Mouse (Mus musculus): ENCODE data around the gene Tln2.

Gene Tln2

GRCm38 (mm10) chr9:67559603-67560002 lies at the start of gene Tln2:
Gene Tln2 (minus strand): TSS chr9:67559703.
- no peak for ATAC-seq (ENCODE audit: insufficient number of reproducible peaks, low FRiP score, low TSS enrichment)

- no peak for ATAC-seq (ENCODE audit: insufficient number of reproducible peaks, low FRiP score, low TSS enrichment)
Measured at GRCm38 (mm10) chr9:67609226-67609625, 49.7 kb upstream of the Tln2 start.

DNA sequence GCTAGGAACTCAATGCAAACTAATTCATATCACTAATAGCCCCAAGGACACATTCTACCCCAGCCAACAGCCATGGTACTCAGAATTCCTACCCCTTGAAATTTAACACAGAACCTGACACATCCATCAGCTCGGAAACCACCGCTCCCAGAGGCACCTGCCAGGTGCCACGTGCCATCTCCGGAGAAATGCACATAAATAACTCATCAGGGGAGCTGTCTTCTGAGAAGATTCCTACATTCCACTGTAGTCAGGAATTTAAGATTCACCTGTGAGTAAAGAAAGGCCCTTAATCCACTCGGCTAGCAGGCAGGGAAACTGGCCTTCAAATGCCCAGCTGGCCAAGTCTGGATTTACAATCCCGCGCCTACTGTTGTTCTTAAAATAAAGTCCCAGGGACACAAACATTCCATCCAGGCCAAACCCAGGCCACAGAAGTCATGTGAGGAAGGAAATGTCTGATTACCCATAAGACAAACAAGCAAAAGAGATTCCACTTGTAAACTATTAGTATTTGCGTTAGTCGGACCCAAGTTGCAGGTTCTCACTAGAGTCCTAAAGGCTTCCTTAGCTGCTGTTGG lies 48.4 kb upstream of the Tln2 start:
- ATAC-seq (ENCODE audit: insufficient number of reproducible peaks, low FRiP score, low TSS enrichment) = no peak

DNA sequence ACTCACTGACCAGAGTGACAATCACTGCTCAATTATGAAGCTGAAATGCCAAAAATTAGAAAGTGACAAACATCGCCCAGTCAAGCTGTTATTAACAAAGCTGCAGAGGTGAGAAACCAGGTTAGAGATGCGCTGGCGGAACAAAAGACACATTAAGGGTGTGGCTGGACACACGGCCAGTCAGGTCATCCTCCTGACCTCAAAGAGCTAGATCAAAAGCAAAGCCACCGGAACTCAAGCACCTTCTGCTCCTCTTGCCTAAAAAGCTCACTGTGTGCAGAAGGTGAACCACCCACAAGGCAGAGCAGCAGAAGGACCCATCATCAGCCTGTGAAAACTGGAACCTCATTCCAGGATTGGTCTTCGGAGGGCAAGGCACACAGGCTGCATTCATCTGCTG lies 47.8 kb upstream of the Tln2 start:
- ATAC-seq (ENCODE audit: insufficient number of reproducible peaks, low FRiP score, low TSS enrichment) = no peak

DNA sequence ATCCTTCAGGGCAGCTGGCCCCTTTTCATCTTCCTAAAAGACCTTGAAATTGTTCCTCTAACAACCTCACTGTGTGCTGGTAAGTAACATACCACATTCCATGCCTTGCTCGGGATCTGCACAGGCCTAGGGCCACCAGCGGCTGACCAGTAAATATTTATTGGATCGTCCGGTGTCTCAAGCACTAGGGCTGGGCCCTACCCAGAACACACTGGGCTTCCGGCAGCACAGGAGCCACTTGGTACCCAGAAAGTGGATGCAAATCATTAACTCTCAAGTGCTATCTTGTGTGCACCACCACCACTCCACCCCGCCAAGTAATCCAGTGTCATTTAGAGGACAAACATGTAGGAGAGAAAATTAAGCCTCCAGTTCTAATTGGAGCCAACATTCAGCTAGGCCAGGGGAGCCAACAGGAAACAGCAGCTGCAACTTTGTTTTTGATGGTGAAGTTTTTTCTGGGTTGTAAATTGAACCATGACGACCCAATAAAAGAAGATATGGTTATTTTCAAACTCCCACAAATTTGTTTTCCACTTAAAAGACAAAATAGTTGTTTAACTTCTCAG lies 46.4 kb upstream of the Tln2 start:
- ATAC-seq (ENCODE audit: insufficient number of reproducible peaks, low FRiP score, low TSS enrichment) = no peak

DNA sequence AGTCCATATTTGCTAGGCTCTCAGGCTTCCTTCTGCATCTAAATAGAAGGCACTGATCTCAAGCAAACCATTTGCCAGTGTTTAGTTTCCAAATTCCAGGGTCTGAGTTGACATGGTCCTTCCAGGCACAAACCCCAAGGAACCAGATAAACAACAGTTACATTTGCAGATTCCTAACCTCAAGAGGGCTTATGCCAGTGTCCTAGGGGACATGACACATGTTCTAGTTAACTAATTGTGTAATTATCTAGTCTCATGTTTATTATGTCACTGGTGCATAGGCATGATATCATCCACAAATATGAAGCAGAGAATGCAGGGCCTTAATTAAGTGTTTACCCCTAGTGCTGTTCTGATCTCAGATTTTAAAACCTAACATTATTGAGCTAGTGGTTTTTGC lies 45.4 kb upstream of the Tln2 start:
- ATAC-seq (ENCODE audit: insufficient number of reproducible peaks, low FRiP score, low TSS enrichment) = no peak

DNA sequence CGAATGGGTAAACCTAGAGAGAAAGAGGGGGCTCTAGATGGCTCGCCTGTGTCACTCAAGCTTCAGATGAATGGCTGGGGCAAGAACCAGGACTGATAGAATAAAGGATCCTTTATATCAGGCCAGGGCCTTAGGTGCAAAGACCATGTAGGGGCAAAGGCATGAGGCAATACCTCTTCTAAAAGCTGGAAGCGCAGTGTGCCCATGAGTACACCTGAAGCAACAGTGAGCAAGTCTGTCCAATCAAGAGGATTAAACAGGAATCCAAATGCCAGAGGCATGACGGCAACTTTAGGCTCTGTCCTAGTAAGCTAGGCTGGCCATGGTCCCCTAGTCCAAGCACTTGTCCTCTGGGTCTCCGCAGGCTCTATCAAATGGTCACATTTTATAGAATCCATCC lies 42.8 kb upstream of the Tln2 start:
- no peak for ATAC-seq (ENCODE audit: insufficient number of reproducible peaks, low FRiP score, low TSS enrichment)

DNA sequence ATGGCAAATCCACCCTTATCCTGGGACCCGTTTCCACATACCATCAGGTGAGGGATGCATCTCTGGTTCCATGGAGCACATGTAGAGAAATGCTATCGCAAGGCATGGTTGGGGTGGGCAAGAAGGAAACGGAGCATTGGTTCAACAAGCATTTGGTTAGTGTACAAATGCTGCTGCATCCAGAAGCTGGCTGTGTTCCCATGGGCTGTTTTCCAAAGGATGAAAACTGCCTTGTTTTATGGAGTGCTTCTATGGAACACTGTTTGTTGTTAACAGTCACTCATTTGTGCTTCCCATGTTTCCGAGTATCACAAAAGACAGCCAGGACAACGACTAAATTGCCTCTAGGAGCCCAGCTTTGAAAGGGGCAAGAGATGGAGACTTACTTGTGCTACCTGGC lies 35.7 kb upstream of the Tln2 start:
- ATAC-seq (ENCODE audit: insufficient number of reproducible peaks, low FRiP score, low TSS enrichment) = no peak

DNA sequence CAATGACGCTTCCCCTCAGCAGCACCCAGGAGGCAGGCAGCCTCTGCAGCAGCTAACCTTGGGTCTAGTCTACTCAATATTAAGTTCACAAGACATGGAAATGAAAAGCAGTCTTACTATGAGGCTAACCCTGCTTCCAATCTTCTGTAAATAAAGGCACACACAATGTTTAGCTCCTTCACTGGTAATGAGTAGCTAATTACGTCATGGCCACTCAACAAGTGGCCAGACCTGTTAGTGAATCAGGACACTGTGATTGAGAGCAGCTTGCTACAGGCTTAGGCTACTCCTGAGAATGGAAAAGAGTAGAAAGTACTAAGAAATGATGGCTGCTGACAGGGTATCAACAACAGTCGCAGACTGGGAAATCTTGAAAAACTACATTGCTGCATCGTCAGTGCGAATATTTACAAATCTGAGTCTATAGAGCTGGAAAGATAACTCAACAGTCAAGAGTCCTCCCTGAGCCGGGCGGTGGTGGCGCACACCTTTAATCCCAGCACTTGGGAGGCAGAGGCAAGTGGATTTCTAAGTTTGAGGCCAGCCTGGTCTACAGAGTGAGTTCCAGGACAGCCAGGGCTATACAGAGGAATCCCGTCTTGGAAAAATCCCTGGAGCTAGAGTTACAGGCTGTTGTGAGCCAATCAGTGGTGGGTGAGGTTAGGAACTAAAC lies 34.1 kb upstream of the Tln2 start:
- ATAC-seq (ENCODE audit: insufficient number of reproducible peaks, low FRiP score, low TSS enrichment) = no peak

DNA sequence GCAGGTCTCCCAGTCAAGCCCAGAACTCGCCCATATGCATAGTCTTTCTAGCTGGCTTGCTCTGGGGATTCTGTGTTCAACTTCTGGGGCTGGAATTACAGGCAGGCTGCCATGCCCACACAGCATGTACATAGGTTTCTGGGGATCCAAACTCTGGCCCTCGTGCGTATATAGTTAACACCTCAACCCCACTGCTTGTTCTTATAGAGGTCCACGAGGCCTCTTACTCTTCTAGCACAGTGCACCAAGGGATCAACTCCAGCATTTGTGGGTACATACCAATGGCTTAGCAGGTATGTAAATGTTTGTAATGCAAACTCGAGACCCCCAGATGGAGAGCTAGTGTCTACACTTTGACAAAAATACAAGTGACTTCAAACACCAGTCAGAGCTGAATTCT lies 33.2 kb upstream of the Tln2 start:
- no peak for ATAC-seq (ENCODE audit: insufficient number of reproducible peaks, low FRiP score, low TSS enrichment)

DNA sequence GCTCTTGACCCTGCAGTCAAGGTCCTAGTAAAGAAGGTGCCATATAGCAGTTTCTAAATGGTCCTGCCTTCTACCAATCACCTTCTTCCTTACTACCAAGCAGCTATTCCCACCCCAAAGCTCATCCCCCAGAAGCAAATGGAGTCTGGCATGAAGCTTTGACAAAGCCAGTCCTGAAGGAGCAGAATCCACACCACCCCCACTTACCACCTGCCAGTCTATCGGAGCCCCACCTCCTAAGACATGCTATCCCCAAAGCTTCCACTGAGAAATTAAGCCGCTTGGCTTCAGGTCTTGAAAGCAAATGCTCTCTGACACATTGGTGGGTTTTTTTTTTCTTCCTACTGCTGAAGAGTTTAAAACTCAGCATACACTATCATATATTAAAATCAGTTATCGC lies 27.6 kb upstream of the Tln2 start:
- no peak for ATAC-seq (ENCODE audit: insufficient number of reproducible peaks, low FRiP score, low TSS enrichment)

DNA sequence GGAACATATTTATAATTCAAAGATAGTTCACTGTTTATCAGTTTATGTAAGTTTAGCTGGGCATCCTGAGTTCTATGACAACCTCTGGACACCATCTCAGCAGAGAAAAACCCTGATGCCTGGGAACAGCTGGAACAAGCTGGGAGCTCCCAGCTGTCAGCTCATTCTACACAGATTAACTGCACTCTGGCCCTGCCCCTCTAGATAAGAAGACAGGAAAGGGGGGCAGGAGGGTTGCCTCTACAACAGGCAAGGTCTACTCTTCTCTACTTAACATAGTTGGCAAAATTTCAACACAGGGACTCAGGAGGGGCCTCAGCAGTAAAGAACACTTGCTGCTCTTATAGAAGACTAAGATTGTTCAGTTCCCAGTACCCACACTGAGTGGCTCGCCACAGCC lies 27.0 kb upstream of the Tln2 start:
- no peak for ATAC-seq (ENCODE audit: insufficient number of reproducible peaks, low FRiP score, low TSS enrichment)

DNA sequence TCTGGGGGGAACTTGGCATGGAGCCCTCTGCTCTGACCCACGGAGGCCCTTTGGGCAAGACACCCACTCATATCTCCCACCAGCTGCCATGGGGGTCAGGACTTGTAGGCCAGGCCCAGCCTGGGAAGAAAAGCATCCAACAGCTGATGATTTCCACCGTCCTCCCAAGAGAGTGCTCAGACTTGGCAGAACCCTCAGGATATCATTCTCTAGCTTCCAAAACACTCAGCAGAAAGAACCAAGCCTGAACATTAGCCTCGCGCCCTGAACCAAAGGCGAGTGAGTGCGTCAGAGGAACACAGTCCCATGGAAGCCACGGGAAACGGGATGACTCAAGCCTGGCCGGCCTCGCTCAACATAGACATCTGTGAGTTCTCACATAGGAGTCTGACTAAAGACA lies 25.4 kb upstream of the Tln2 start:
- ATAC-seq (ENCODE audit: insufficient number of reproducible peaks, low FRiP score, low TSS enrichment) = no peak

- no peak for ATAC-seq (ENCODE audit: insufficient number of reproducible peaks, low FRiP score, low TSS enrichment)
Measured at GRCm38 (mm10) chr9:67581581-67582280, 22.2 kb upstream of the Tln2 start.

DNA sequence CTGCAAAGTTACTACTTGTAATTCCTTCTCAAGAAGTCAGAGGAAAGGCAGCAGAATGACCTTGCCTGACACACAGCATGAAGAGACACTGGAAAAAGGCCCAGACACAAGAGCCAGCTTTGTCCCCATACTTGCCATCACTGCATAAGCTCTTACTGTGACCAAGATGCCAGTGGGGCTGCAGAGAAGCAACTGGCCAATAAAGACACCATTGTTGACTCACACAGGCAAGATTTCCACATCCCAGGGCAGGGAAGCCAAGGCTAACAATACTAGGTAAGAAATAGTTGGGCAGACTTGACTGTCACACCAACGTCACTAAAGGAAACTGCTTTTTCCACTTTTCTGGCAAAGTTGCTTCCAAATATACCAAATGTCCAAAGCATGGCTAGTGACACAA lies 20.0 kb upstream of the Tln2 start:
- no peak for ATAC-seq (ENCODE audit: insufficient number of reproducible peaks, low FRiP score, low TSS enrichment)

DNA sequence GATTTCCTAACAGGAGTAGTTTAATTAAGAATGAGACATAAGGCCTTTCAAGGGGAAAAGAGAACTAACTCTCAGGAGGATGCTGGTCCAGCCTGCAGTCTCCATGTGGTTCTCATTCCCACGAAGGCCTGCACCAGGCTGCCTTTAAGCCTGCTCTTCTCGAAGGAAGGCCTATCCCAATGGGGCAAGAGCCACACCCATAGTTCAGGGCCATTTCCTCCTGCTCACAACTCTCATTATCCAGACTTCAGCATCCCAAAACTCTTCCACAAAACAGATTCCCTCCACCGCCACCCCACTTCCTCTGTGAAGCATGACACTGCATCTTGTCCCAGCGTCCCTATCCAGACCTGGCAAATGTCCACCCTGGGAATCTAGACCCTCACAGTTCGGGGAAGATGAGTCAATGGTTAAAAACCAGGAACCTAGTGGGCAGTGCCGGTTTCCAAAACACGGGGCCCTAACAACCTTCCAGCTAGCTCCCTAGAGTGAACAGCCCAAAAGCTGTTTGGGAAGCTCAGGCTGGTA lies 15.3 kb upstream of the Tln2 start:
- ATAC-seq (ENCODE audit: insufficient number of reproducible peaks, low FRiP score, low TSS enrichment) = no peak

GRCm38 (mm10) chr9:67573683-67573979 lies 14.1 kb upstream of the Tln2 start:
- ATAC-seq (ENCODE audit: insufficient number of reproducible peaks, low FRiP score, low TSS enrichment) = no peak

DNA sequence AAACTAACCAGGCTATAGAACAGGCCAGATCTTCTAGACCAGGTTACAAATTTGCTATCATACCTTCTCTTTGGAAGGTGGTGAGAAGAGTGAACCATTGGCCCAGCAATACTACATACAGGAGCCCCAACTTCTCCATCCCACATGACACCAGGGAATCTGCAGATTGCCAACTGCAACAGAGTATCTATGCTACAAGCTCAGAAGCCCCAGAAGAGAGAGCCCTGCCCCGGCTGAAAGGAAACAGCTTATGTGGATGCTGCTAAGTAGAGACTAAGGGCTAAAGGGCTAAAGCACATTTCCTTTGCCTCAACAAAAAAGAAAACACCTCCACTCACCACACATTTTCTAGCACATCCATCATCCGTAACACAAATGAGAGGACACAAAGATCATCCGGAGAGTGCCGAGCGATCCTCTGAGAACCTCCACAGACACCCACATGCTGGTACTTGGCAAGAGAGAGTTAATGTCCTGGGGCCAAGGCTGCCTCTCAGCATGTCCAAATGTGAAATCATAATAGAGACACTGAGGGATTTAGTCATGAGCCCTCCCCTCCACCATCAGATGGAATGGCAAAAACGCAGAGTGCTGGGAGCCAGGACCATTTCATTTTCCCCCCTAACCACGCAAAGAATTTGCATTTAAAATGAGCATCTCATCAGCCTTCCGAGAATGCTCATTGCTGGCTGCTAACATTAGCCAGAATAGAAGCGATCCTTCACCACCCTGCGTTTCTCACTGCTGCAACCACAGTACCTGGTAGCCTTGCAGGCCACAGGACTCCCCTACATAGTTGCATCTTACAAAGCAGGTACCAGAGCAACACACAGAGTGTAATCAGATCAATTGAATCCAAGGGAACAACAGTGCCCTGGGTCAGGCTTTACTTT lies 13.5 kb upstream of the Tln2 start:
- no peak; the same call in 1 of the 2 replicates for ATAC-seq (ENCODE audit: insufficient number of reproducible peaks, low FRiP score, low TSS enrichment)

DNA sequence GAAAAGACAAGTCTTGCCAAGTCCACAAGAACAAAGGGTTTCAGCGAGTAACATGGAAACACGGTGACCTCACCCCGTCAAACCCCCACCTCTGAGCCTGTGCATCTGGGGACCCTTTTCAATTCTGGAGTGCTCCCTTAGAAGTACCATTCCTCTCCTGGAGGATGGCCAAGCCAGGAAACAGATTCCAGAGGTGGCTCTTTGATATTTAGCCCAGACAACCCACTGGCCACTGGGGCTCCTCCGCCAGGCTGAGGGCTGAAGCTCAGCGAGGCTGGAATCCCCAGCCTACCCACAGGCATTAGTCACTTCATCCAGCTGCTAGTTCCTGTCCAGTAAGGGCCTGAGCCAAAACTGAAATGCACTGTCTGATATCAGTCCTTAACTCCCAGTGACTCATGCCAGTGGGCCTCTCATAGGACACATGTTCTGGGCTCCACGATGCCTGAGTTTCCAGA lies 6.3 kb upstream of the Tln2 start:
- ATAC-seq (ENCODE audit: insufficient number of reproducible peaks, low FRiP score, low TSS enrichment) = no peak

- no peak for ATAC-seq (ENCODE audit: insufficient number of reproducible peaks, low FRiP score, low TSS enrichment)
Measured at GRCm38 (mm10) chr9:67549811-67550501, 9.5 kb downstream of the Tln2 start.

Measured in cerebellum, adult (tissue).